Mouse (Mus musculus) embryonic facial prominence, embryonic 11.5 days (tissue): ENCODE data around the gene AU040320. TPM values are rescaled to one million over a fixed set of nuclear protein-coding genes. Genes with fewer than 3 reads are reported as not detected.
A peak's percentile ranks its signal among the peaks of the same experiment; 100 is the strongest.

Source experiments
- ATAC-seq: fragments of 200-750 bp; cut with Nextera tagmentation; replicated peaks from 2 replicates; pipeline ENCODE4 v1.8.0; 2017; ENCODE audit warnings: low read depth; ENCODE audit not compliant: insufficient number of reproducible peaks, low FRiP score, low TSS enrichment
- DNase-seq: peaks from one replicate; pipeline ENCODE4 v3.0.0-alpha.2; 2015; ENCODE audit warnings: low spot score
- H3K27ac ChIP-seq: fragments of 300-500 bp; sonication (generic); replicated peaks from 2 replicates; pipeline ENCODE4 v1.5.1; 2014; ENCODE audit warnings: mild to moderate bottlenecking, low read depth, low read length, control low read depth
- H3K27me3 ChIP-seq: fragments of 300-500 bp; sonication (generic); 2 replicates; pipeline ENCODE4 v1.6.1; 2014; ENCODE audit warnings: mild to moderate bottlenecking, low read length, moderate library complexity, mixed read lengths; ENCODE audit not compliant: control insufficient read depth, insufficient read depth
- H3K36me3 ChIP-seq: fragments of 300-500 bp; sonication (generic); replicated peaks from 2 replicates; pipeline ENCODE4 v1.6.1; 2014; ENCODE audit warnings: low read depth, mild to moderate bottlenecking, low read length, moderate library complexity, mixed read lengths; ENCODE audit not compliant: control insufficient read depth, insufficient read depth
- H3K4me1 ChIP-seq: fragments of 300-500 bp; sonication (generic); 2 replicates; pipeline ENCODE4 v1.6.1; 2014; ENCODE audit warnings: low read length, mixed read lengths; ENCODE audit not compliant: control insufficient read depth, insufficient read depth
- H3K4me2 ChIP-seq: fragments of 300-500 bp; sonication (generic); 2 replicates; pipeline ENCODE4 v1.6.1; 2014; ENCODE audit warnings: low read depth, mild to moderate bottlenecking, control low read depth, low read length, moderate library complexity
- H3K4me3 ChIP-seq: fragments of 300-500 bp; sonication (generic); 2 replicates; pipeline ENCODE4 v1.5.1; 2014; ENCODE audit warnings: low read depth, low read length, control low read depth
- H3K9ac ChIP-seq: fragments of 300-500 bp; sonication (generic); replicated peaks from 2 replicates; pipeline ENCODE4 v1.6.1; 2014; ENCODE audit warnings: mild to moderate bottlenecking, control low read depth, low read length
- H3K9me3 ChIP-seq: fragments of 300-500 bp; sonication (generic); replicated peaks from 2 replicates; pipeline ENCODE4 v1.6.1; 2016; ENCODE audit warnings: mild to moderate bottlenecking, low read length, inconsistent platforms, mixed read lengths; ENCODE audit not compliant: control insufficient read depth
- WGBS: fragments of 180-500 bp; shearing (Covaris S2); extraction: QIAGEN DNeasy Blood & Tissue Kit; methylation state at CpG from one replicate; pipeline ENCODE4 v1.1.7; 2014; 5-methylcytosine and 5-hydroxymethylcytosine counted together
- polyA plus RNA-seq: library from polyadenylated mRNA; unstranded; fragments of >200 nt; fragmentation: Nextera tagmentation; extraction: Ambion mirVana; gene quantifications from 2 replicates; pipeline ENCODE4 v1.2.1, GENCODE M21; 2014

The AU040320 gene
- polyA plus RNA-seq, 1 experiment from 2014 or later, result 16.4 TPM

DNA sequence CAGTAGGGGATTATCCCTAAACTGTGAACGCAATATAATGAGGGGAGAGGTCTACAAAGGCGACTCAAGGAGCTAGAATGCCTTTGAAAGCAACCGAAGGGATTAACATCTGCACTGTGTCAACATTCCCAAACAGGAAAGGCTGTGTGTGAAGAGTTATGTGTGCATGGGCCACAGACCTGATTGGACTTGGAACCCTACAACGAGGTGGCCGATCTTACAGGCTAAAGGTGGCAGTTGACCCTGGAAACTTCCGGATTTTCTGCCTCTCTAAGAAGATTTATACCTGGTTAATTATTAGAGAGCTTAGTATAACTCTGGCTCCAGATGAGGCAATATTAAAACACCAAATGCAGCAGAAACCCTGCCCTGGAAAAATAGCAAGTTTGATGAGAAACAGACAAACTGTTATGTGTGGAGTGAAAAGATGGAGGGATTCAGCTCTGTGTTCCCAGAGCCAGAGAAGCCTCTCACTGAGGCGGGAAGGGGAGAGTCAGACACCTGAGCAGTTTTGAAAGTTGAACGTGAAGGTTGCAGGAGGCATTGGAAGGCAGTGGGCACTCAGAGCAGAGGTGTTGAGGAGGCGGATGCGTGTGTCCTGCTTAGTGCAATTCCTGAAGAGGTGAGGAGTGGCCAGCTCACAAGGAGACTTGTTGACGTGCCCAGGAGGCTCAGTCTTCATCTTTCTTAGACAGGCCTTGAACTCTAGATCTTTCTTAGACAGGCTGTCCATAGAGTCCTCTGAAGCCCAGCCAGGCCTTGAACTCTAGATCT, 9.4 kb downstream of the AU040320 start:
- DNase-seq, result no peak
- Histone ChIP-seq H3K27ac (no peak overlapping the region), H3K9me3 (no peaks in the 10 kb centered on the region), H3K4me2 (no peak overlapping the region), H3K36me3 (peaks cover 2% of the 10 kb centered on the region), H3K4me3 (no peak overlapping the region), H3K9ac (no peak overlapping the region), H3K27me3 (no peaks in the 10 kb centered on the region), H3K4me1 (no peaks in the 10 kb centered on the region)
- no peak for ATAC-seq
- WGBS, result 76% methylated on average over 11 of the region's 11 CpGs

DNA sequence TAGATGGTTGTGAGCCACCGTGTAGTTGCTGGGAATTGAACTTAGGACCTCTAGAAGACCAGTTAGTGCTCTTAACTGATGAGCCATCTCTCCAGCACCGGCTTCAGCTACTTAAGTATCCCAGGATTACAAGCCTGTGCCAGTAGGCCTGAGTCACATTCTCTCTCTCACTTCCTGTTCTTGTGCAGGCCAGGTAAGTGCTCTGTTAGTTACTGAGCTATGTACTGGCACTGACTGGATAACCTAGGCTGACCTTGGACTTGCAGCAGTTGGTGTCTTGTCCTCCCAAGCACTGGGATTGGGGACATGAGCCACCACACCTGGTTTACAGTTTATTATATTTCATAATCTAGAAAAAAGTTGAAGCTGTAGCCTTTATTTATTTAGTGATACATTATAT, 10.1 kb downstream of the AU040320 start:
- Histone ChIP-seq H3K9ac (no peak overlapping the region), H3K9me3 (no peaks in the 10 kb centered on the region), H3K27me3 (no peaks in the 10 kb centered on the region), H3K4me1 (no peaks in the 10 kb centered on the region), H3K27ac (no peak overlapping the region), H3K4me2 (no peak overlapping the region), H3K4me3 (no peak overlapping the region), H3K36me3 (peaks cover 2% of the 10 kb centered on the region)
- ATAC-seq (no peak), DNase-seq (no peak)
- 87% methylated on average over 2 of the region's 2 CpGs for WGBS

GRCm38 (mm10) chr4:126769800-126770563, 16.6 kb downstream of the AU040320 start:
- Histone ChIP-seq H3K36me3 (no peaks in the 10 kb centered on the region), H3K27me3 (no peaks in the 10 kb centered on the region), H3K9ac (no peak overlapping the region), H3K27ac (no peak overlapping the region), H3K4me3 (no peak overlapping the region), H3K9me3 (no peaks in the 10 kb centered on the region), H3K4me1 (no peaks in the 10 kb centered on the region), H3K4me2 (no peak overlapping the region)
- no peak for DNase-seq
- ATAC-seq, result no peak
- WGBS, result 88% methylated on average over 9 of the region's 9 CpGs

GRCm38 (mm10) chr4:126770831-126771230, 17.5 kb downstream of the AU040320 start:
- no peaks in the 10 kb centered on the region for H3K4me1 ChIP-seq
- H3K27ac ChIP-seq, result no peak overlapping the region
- H3K27me3 ChIP-seq, result no peaks in the 10 kb centered on the region
- no peaks in the 10 kb centered on the region for H3K9me3 ChIP-seq
- 82% methylated on average over 4 of the region's 4 CpGs for WGBS
- no peak overlapping the region for H3K4me3 ChIP-seq
- DNase-seq, result no peak
- H3K36me3 ChIP-seq, result no peaks in the 10 kb centered on the region
- H3K4me2 ChIP-seq, result no peak overlapping the region
- ATAC-seq, result no peak
- no peak overlapping the region for H3K9ac ChIP-seq

DNA sequence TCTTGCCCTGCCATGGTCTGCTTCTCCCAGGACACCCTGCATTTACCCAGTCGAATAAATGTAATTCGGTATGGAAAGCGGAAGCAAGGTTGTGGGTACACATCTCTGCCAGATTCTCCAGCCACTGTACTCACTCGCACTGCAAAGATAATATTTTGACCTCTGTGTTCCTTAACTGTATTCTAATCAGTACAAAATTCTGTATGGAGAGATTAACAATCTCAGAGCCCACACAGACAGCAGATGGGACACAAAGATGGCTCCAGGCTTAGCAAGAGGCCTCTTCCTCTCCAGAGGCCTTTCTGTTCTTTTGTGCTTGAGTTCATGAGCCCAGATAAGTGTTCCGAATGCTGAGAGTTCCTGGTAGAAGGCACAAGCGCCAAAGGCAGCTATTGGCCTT, 20.5 kb downstream of the AU040320 start:
- Histone ChIP-seq H3K9ac (no peak overlapping the region), H3K27ac (no peak overlapping the region), H3K4me2 (no peak overlapping the region), H3K9me3 (no peaks in the 10 kb centered on the region), H3K27me3 (no peaks in the 10 kb centered on the region), H3K4me3 (no peak overlapping the region), H3K4me1 (no peaks in the 10 kb centered on the region), H3K36me3 (no peaks in the 10 kb centered on the region)
- ATAC-seq, result no peak
- no peak for DNase-seq
- WGBS, result 93% methylated on average over 6 of the region's 6 CpGs

GRCm38 (mm10) chr4:126775182-126775581, 21.8 kb downstream of the AU040320 start:
- Histone ChIP-seq H3K27ac (no peak overlapping the region), H3K9ac (no peak overlapping the region), H3K4me3 (no peak overlapping the region)

GRCm38 (mm10) chr4:126779148-126779581, 25.8 kb downstream of the AU040320 start:
- H3K36me3 ChIP-seq, result no peaks in the 10 kb centered on the region
- H3K27ac ChIP-seq, result no peak overlapping the region; the same call in 1 of the 2 replicates
- no peak overlapping the region for H3K4me2 ChIP-seq
- H3K4me3 ChIP-seq, result no peak overlapping the region
- no peaks in the 10 kb centered on the region for H3K27me3 ChIP-seq
- 0 out of 2 replicates have a peak, but pooled peaks have one; percentile 62 for ATAC-seq
- DNase-seq, result peak; percentile 19
- H3K9me3 ChIP-seq, result no peaks in the 10 kb centered on the region
- no peaks in the 10 kb centered on the region for H3K4me1 ChIP-seq
- H3K9ac ChIP-seq, result no peak overlapping the region
- 54% methylated on average over 8 of the region's 8 CpGs for WGBS

More at GRCm38 (mm10) chr4:126775182-126775581, 21.8 kb downstream of the AU040320 start:
- ATAC-seq, result no peak
- H3K4me2 ChIP-seq, result no peak overlapping the region
- no peaks in the 10 kb centered on the region for H3K9me3 ChIP-seq
- no peaks in the 10 kb centered on the region for H3K27me3 ChIP-seq
- no peak for DNase-seq
- H3K4me1 ChIP-seq, result no peaks in the 10 kb centered on the region
- 76% methylated on average over 1 of the region's 1 CpGs for WGBS
- H3K36me3 ChIP-seq, result no peaks in the 10 kb centered on the region
